Mouse (Mus musculus) midbrain, embryonic 12.5 days (tissue): ENCODE data around the gene Gng3. TPM values are rescaled to one million over a fixed set of nuclear protein-coding genes. Genes with fewer than 3 reads are reported as not detected.
"Not testable (repeated sequence)": the region's sequence is repeated elsewhere in the genome, so short reads cannot be mapped to it uniquely, and the experiment has no call there.

Experiments
- ATAC-seq: fragments of 200-750 bp; cut with Nextera tagmentation; 2 replicates; pipeline ENCODE4 v1.8.0; 2017; ENCODE audit warnings: low read depth, moderate TSS enrichment, moderate library complexity; ENCODE audit not compliant: low FRiP score
- H3K27ac ChIP-seq: fragments of 300-500 bp; sonication (generic); replicated peaks from 2 replicates; pipeline ENCODE4 v1.5.1; 2016; ENCODE audit warnings: mild to moderate bottlenecking
- H3K27me3 ChIP-seq: fragments of 300-500 bp; sonication (generic); 2 replicates; pipeline ENCODE4 v1.6.1; 2016; ENCODE audit warnings: mild to moderate bottlenecking
- H3K36me3 ChIP-seq: fragments of 300-500 bp; sonication (generic); 2 replicates; pipeline ENCODE4 v1.6.1; 2016
- H3K4me1 ChIP-seq: fragments of 300-500 bp; sonication (generic); 2 replicates; pipeline ENCODE4 v1.6.1; 2016
- H3K4me2 ChIP-seq: fragments of 300-500 bp; sonication (generic); replicated peaks from 2 replicates; pipeline ENCODE4 v1.6.1; 2016; ENCODE audit warnings: mild to moderate bottlenecking, moderate library complexity
- H3K4me3 ChIP-seq: fragments of 300-500 bp; sonication (generic); 2 replicates; pipeline ENCODE4 v1.5.1; 2016; ENCODE audit warnings: mild to moderate bottlenecking
- H3K9ac ChIP-seq: fragments of 300-500 bp; sonication (generic); replicated peaks from 2 replicates; pipeline ENCODE4 v1.6.1; 2016; ENCODE audit warnings: mild to moderate bottlenecking, moderate library complexity
- H3K9me3 ChIP-seq: fragments of 300-500 bp; sonication (generic); 2 replicates; pipeline ENCODE4 v1.6.1; 2016; ENCODE audit warnings: mild to moderate bottlenecking
- WGBS: fragments of 180-500 bp; shearing (Covaris S2); methylation state at CpG from one replicate; pipeline ENCODE4 v1.1.7; 2016; 5-methylcytosine and 5-hydroxymethylcytosine counted together
- polyA plus RNA-seq: library from polyadenylated mRNA; unstranded; fragments of >200 nt; fragmentation: Nextera tagmentation; extraction: Ambion mirVana; gene quantifications from 2 replicates; pipeline ENCODE4 v1.2.1, GENCODE M21; 2016

Gng3 gene
- polyA plus RNA-seq, 1 experiment from 2014 or later = 174 TPM

- Histone ChIP-seq H3K4me3 (peak overlapping the region; percentile 59), H3K9ac (peak overlapping the region; percentile 72), H3K9me3 (no peaks in the 10 kb centered on the region), H3K36me3 (peaks cover 27% of the 10 kb centered on the region), H3K27me3 (no peaks in the 10 kb centered on the region), H3K4me1 (peaks cover 28% of the 10 kb centered on the region), H3K4me2 (peak overlapping the region; percentile 73), H3K27ac (peak overlapping the region; percentile 97)
- WGBS = 17% methylated on average over 29 of the region's 29 CpGs
- peak; percentile 42 for ATAC-seq
These were observed 1.2 kb upstream of the Gng3 start for GRCm38 (mm10) chr19:8839908-8840791.

- Histone ChIP-seq H3K4me3 (peak overlapping the region; percentile 59), H3K4me1 (peaks cover 28% of the 10 kb centered on the region), H3K4me2 (peak overlapping the region; percentile 73), H3K9me3 (no peaks in the 10 kb centered on the region), H3K36me3 (peaks cover 46% of the 10 kb centered on the region), H3K27ac (peak overlapping the region; percentile 97), H3K27me3 (no peaks in the 10 kb centered on the region), H3K9ac (peak overlapping the region; percentile 82)
- 14% methylated on average over 15 of the region's 15 CpGs for WGBS
- ATAC-seq = 0 out of 2 replicates have a peak, but pooled peaks have one; percentile 11
These were observed 808 bp downstream of the Gng3 start for GRCm38 (mm10) chr19:8838041-8838730.

DNA sequence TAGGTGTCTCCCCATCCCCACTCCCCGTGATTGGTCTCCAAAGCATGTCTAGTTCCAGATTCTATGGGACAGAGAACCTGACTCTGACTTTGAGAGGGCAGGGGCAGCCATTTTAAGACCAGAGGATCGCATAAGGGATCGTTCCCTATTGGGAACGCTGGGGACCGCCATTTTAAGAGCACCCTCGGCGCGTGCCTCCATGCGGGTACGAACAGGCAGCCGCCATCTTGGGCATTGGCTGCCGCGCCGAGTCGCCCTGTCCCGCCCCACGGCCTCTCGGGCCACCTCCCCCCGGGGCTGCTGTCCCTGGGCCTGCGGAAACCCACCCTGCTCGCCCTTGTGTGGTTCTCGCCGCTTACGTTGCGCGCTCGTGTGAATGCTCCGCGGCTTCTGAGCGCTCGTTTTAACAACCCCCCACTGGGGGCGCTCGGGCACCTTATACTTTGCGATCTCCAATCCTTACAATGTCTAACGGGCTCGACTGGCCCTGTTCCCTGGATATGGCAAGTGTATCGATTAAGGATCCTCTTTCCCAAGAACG, 1.7 kb downstream of the Gng3 start, which contains the start of gene Bscl2:
TSS of gene Bscl2 (plus strand) at position 217 of the 541 bp plus-strand sequence.
- Histone ChIP-seq H3K9ac (peak within 1 kb of the TSS; percentile 82), H3K27me3 (no peaks in the 10 kb centered on the region), H3K4me1 (peaks cover 28% of the 10 kb centered on the region), H3K27ac (peak within 1 kb of the TSS; percentile 97), H3K4me3 (peak within 1 kb of the TSS; percentile 59), H3K4me2 (peak within 1 kb of the TSS; percentile 73), H3K9me3 (no peaks in the 10 kb centered on the region), H3K36me3 (peaks cover 47% of the 10 kb centered on the region)
- 2% methylated on average over 38 of the region's 38 CpGs for WGBS
- peak; percentile 77 for ATAC-seq

DNA sequence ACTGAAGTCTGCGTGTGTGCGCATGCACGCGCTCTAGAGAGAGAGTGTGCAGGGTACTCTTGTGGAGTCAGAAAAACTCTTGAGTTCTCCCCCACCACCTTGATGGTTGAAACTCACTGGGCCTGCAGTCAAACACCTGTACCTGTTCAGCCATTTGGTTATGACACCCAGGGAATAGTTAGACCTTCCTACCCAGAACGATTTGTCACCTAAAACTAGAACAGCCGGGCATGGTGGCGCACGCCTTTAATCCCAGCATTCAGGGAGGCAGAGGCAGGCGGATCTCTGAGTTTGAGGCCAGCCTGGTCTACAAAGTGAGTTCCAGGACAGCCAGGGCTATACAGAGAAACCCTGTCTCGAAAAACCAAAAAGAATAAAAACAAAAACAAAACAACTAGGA, 2.7 kb downstream of the Gng3 start:
- not testable (repeated sequence) for ATAC-seq, H3K4me2 ChIP-seq, H3K27me3 ChIP-seq, H3K9ac ChIP-seq, H3K4me3 ChIP-seq, H3K9me3 ChIP-seq
- peaks cover 28% of the 10 kb centered on the region for H3K4me1 ChIP-seq
- 97% methylated on average over 10 of the region's 10 CpGs for WGBS
- peaks cover 51% of the 10 kb centered on the region for H3K36me3 ChIP-seq
- peak overlapping the region; percentile 97 for H3K27ac ChIP-seq

GRCm38 (mm10) chr19:8832971-8833370, 6.0 kb downstream of the Gng3 start:
- Histone ChIP-seq H3K9me3 (no peaks in the 10 kb centered on the region), H3K4me2 (no peak overlapping the region), H3K27me3 (no peaks in the 10 kb centered on the region), H3K4me1 (no peaks in the 10 kb centered on the region; the same call in 1 of the 2 replicates), H3K27ac (no peak overlapping the region), H3K9ac (no peak overlapping the region), H3K36me3 (peaks cover 79% of the 10 kb centered on the region), H3K4me3 (no peak overlapping the region)
- WGBS = 91% methylated on average over 4 of the region's 4 CpGs
- ATAC-seq = no peak

- H3K4me1 ChIP-seq = no peaks in the 10 kb centered on the region
- no peak overlapping the region for H3K27ac ChIP-seq
- no peak overlapping the region for H3K9ac ChIP-seq
- no peaks in the 10 kb centered on the region for H3K9me3 ChIP-seq
- no peak overlapping the region for H3K4me3 ChIP-seq
- peaks cover 96% of the 10 kb centered on the region for H3K36me3 ChIP-seq
- H3K4me2 ChIP-seq = no peak overlapping the region
- whole genome bisulfite sequencing = 85% methylated on average over 11 of the region's 11 CpGs
- H3K27me3 ChIP-seq = no peaks in the 10 kb centered on the region
- ATAC-seq = no peak
These were observed 7.7 kb downstream of the Gng3 start for GRCm38 (mm10) chr19:8831262-8831661.

DNA sequence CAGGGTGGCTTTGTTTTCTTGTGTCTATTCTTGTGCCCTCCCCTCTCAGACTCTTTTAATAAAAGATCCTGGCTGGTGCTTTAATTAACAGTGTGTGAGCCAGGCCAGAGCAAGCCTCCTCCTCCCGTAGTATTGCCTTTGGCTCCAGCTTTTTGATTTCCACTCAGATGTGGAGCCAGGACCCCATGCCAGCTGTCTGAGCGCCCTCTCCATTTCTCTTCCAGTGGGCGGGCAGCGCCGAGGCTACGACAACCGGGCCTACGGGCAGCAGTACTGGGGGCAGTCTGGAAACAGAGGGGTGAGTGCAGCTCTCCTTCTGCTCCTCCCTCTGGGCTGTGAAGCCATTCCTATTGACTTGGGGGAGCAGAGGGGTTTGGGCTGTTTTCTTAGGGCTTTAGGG, 8.3 kb downstream of the Gng3 start:
- 90% methylated on average over 8 of the region's 8 CpGs for WGBS
- Histone ChIP-seq H3K27ac (no peak overlapping the region), H3K36me3 (peaks cover 100% of the 10 kb centered on the region), H3K9me3 (no peaks in the 10 kb centered on the region), H3K4me3 (no peak overlapping the region), H3K27me3 (no peaks in the 10 kb centered on the region), H3K4me2 (no peak overlapping the region), H3K9ac (no peak overlapping the region), H3K4me1 (no peaks in the 10 kb centered on the region)
- no peak for ATAC-seq

DNA sequence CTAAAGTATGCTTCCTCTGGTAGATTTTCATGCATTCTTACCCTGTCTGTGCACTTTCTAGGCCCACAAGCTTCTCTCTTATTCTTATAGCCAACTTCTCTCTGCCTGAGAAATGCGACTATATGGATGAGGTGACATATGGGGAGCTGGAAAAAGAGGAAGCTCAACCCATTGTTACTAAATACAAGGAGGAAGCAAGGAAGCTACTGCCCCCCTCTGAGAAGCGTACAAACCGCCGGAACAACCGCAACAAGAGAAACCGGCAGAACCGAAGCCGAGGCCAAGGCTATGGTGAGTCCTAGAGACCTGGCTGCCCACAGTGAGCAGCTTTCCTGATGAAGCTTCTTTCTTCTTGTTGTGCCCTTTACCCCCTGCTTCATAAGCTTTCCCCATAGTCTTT, 9.3 kb downstream of the Gng3 start, which contains the start of gene AC129217.1:
TSS of gene AC129217.1 (plus strand) at position 114 of the 400 bp plus-strand sequence.
- Histone ChIP-seq H3K9me3 (no peaks in the 10 kb centered on the region), H3K9ac (no peak within 1 kb of the TSS), H3K4me2 (no peak within 1 kb of the TSS), H3K36me3 (peaks cover 98% of the 10 kb centered on the region), H3K4me1 (no peaks in the 10 kb centered on the region), H3K27me3 (no peaks in the 10 kb centered on the region), H3K4me3 (no peak within 1 kb of the TSS), H3K27ac (no peak within 1 kb of the TSS)
- no peak for ATAC-seq
- WGBS = 90% methylated on average over 8 of the region's 8 CpGs

- peaks cover 30% of the 10 kb centered on the region for H3K4me1 ChIP-seq
- H3K36me3 ChIP-seq = peaks cover 47% of the 10 kb centered on the region
- no peaks in the 10 kb centered on the region for H3K9me3 ChIP-seq
- no peak for ATAC-seq
- WGBS = 72% methylated on average over 8 of the region's 8 CpGs
- H3K4me2 ChIP-seq = peak overlapping the region; percentile 94
- no peak overlapping the region for H3K27ac ChIP-seq
- H3K27me3 ChIP-seq = no peaks in the 10 kb centered on the region
- H3K4me3 ChIP-seq = peak overlapping the region; percentile 100
- H3K9ac ChIP-seq = peak overlapping the region; percentile 99
These were observed 16.3 kb downstream of the Gng3 start for GRCm38 (mm10) chr19:8822696-8823095.

DNA sequence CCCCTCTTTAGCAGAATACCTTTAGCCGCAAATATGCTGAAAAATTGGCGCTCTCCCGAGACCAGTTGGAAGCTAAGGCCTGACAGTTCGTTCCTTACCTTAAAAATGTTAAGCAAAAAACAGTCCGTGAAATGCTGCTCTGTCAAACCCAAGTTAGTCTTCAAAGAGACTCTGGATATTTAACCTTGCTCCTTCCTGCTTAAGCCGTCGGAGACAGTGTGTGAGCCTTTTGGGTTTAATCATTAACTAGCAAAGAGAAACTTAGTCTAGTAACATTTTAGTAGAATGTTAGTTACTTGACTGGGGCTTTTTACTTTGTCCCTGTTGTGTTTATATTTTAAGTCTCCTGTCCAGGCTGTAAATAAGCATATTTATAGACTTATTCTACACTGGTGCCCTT, 17.8 kb downstream of the Gng3 start:
- 3% methylated on average over 7 of the region's 7 CpGs for WGBS
- Histone ChIP-seq H3K36me3 (peaks cover 39% of the 10 kb centered on the region), H3K4me1 (peaks cover 44% of the 10 kb centered on the region), H3K4me2 (peak overlapping the region; percentile 94), H3K27me3 (no peaks in the 10 kb centered on the region), H3K27ac (peak overlapping the region; percentile 99), H3K4me3 (peak overlapping the region; percentile 100), H3K9me3 (no peaks in the 10 kb centered on the region), H3K9ac (peak overlapping the region; percentile 99)
- ATAC-seq = no peak

DNA sequence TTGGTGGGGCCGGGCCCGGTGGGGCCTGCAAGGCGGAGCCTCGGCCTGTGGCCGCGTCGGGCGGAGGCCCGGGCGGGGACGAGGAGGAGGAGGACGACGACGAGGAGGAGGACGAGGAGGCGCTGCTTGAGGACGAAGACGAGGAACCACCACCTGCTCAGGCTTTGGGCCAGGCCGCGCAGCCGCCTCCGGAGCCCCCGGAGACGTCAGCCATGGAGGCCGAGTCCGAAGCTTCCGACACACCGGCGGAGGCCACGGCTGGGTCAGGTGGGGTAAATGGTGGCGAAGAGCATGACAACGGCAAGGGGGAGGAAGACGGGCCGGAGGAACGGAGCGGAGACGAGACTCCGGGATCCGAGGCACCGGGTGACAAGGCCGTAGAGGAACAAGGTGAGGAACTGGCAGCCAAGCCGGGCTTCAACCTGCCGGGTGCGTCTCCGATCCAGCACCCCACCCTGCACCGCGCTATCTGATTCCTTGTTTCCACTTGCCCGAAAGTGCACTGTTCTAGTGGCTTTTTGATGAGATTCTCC, 18.5 kb downstream of the Gng3 start:
- Histone ChIP-seq H3K9me3 (no peaks in the 10 kb centered on the region), H3K4me1 (peaks cover 50% of the 10 kb centered on the region), H3K4me3 (peak overlapping the region; percentile 100), H3K36me3 (peaks cover 38% of the 10 kb centered on the region), H3K4me2 (peak overlapping the region; percentile 94), H3K27ac (peak overlapping the region; percentile 99), H3K27me3 (no peaks in the 10 kb centered on the region), H3K9ac (peak overlapping the region; percentile 99)
- WGBS = under 1% methylated on average over 42 of the region's 48 CpGs
- ATAC-seq = peak; percentile 10
